Mouse (Mus musculus): Measurements from ENCODE around the gene Map4k2. TPM values are rescaled to one million over a fixed set of nuclear protein-coding genes. Genes with fewer than 3 reads are reported as not detected.

Gene Map4k2
- polyA plus RNA-seq, 1 experiment from 2014 or later: 15.5 TPM

- Histone ChIP-seq H3K4me2 (replicated peaks) (peak overlapping the region; percentile 94), H3K9ac (peak overlapping the region; percentile 70), H3K36me3 (no peaks in the 10 kb centered on the region), H3K27ac (no peak overlapping the region), H3K9me3 (no peaks in the 10 kb centered on the region), H3K4me3 (peak overlapping the region; percentile 64), H3K27me3 (peaks cover 80% of the 10 kb centered on the region), H3K4me1 (peaks cover 38% of the 10 kb centered on the region)
- no peak for ATAC-seq (ENCODE audit: low FRiP score, low read depth)
- WGBS: 2% methylated on average over 29 of the region's 29 CpGs
These were observed 59.5 kb downstream of the Map4k2 start for GRCm38 (mm10) chr19:6400096-6401086.

GRCm38 (mm10) chr19:6401131-6401815, 60.3 kb downstream of the Map4k2 start:
- Histone ChIP-seq H3K9me3 (no peaks in the 10 kb centered on the region), H3K36me3 (no peaks in the 10 kb centered on the region), H3K4me1 (peaks cover 38% of the 10 kb centered on the region), H3K4me2 (replicated peaks) (peak overlapping the region; percentile 94), H3K27ac (no peak overlapping the region), H3K27me3 (peaks cover 80% of the 10 kb centered on the region), H3K9ac (peak overlapping the region; percentile 48; the same call in 1 of the 2 replicates), H3K4me3 (peak overlapping the region; percentile 64)
- no peak for ATAC-seq (ENCODE audit: low FRiP score, low read depth)
- WGBS: under 1% methylated on average over 32 of the region's 32 CpGs

- peaks cover 38% of the 10 kb centered on the region for H3K4me1 ChIP-seq
- H3K4me3 ChIP-seq: peak overlapping the region; percentile 64
- peak overlapping the region; percentile 94 for H3K4me2 ChIP-seq (replicated peaks)
- H3K9me3 ChIP-seq: no peaks in the 10 kb centered on the region
- H3K27me3 ChIP-seq: peaks cover 80% of the 10 kb centered on the region
- 8% methylated on average over 9 of the region's 9 CpGs for WGBS
- no peak for ATAC-seq (ENCODE audit: low FRiP score, low read depth)
- no peaks in the 10 kb centered on the region for H3K36me3 ChIP-seq
- no peak overlapping the region; the same call in 1 of the 2 replicates for H3K9ac ChIP-seq
- no peak overlapping the region for H3K27ac ChIP-seq
These were observed 61.0 kb downstream of the Map4k2 start for GRCm38 (mm10) chr19:6401951-6402350.

GRCm38 (mm10) chr19:6403869-6404268, 62.9 kb downstream of the Map4k2 start:
- Histone ChIP-seq H3K4me2 (replicated peaks) (no peak overlapping the region), H3K4me1 (peaks cover 31% of the 10 kb centered on the region), H3K4me3 (no peak overlapping the region), H3K27ac (no peak overlapping the region), H3K9ac (no peak overlapping the region), H3K9me3 (no peaks in the 10 kb centered on the region), H3K36me3 (no peaks in the 10 kb centered on the region), H3K27me3 (peaks cover 70% of the 10 kb centered on the region)
- ATAC-seq (ENCODE audit: low FRiP score, low read depth): no peak
- WGBS: 86% methylated on average over 10 of the region's 10 CpGs

Small RNAs within 50 kb of the gene (microRNA-seq; reads per million reads assigned to microRNA genes)
- gene Mir6989: not detected

Other genes starting within 250 kb of the Map4k2 start
- gene AC131692.1, start 246.7 kb upstream of the Map4k2 start, polyA plus RNA-seq (2015; fragmentation: Nextera tagmentation; extraction: Ambion mirVana): 0.73 TPM in 1 of 2 replicates, not detected in the other
- gene Naaladl1, start 235.4 kb upstream of the Map4k2 start, polyA plus RNA-seq (2015; fragmentation: Nextera tagmentation; extraction: Ambion mirVana): 0.46 and 0.65 TPM in 2 replicates
- gene Sac3d1, start 222.5 kb upstream of the Map4k2 start, polyA plus RNA-seq (2015; fragmentation: Nextera tagmentation; extraction: Ambion mirVana): 42.9 and 44.0 TPM in 2 replicates
- 33.0 and 33.7 TPM in 2 replicates for gene Snx15, start 212.8 kb upstream of the Map4k2 start, polyA plus RNA-seq (2015; fragmentation: Nextera tagmentation; extraction: Ambion mirVana)
- gene Batf2, start 200.2 kb upstream of the Map4k2 start, polyA plus RNA-seq (2015; fragmentation: Nextera tagmentation; extraction: Ambion mirVana): not detected in 2 replicates
- 88.7 and 90.4 TPM in 2 replicates for gene Arl2, start 199.6 kb upstream of the Map4k2 start, polyA plus RNA-seq (2015; fragmentation: Nextera tagmentation; extraction: Ambion mirVana)
- gene Majin, start 156.7 kb upstream of the Map4k2 start, polyA plus RNA-seq (2015; fragmentation: Nextera tagmentation; extraction: Ambion mirVana): not detected in 2 replicates
- gene Gpha2, start 114.8 kb upstream of the Map4k2 start, polyA plus RNA-seq (2015; fragmentation: Nextera tagmentation; extraction: Ambion mirVana): 3.1 and 4.2 TPM in 2 replicates
- 23.9 and 29.0 TPM in 2 replicates for gene Ppp2r5b, start 105.3 kb upstream of the Map4k2 start, polyA plus RNA-seq (2015; fragmentation: Nextera tagmentation; extraction: Ambion mirVana)
- gene Atg2a, start 99.5 kb upstream of the Map4k2 start, polyA plus RNA-seq (2015; fragmentation: Nextera tagmentation; extraction: Ambion mirVana): 8.6 and 10.7 TPM in 2 replicates
- gene Ehd1, start 64.4 kb upstream of the Map4k2 start, polyA plus RNA-seq (2015; fragmentation: Nextera tagmentation; extraction: Ambion mirVana): 73.1 and 82.9 TPM in 2 replicates
- gene Cdc42bpg, start 34.7 kb upstream of the Map4k2 start, polyA plus RNA-seq (2015; fragmentation: Nextera tagmentation; extraction: Ambion mirVana): 0.52 and 0.70 TPM in 2 replicates
- gene Men1, start 6.2 kb upstream of the Map4k2 start, polyA plus RNA-seq (2015; fragmentation: Nextera tagmentation; extraction: Ambion mirVana): 88.7 and 97.6 TPM in 2 replicates
- gene Sf1, start 22.6 kb downstream of the Map4k2 start, polyA plus RNA-seq (2015; fragmentation: Nextera tagmentation; extraction: Ambion mirVana): 130 and 148 TPM in 2 replicates
- gene Pygm, start 43.3 kb downstream of the Map4k2 start, polyA plus RNA-seq (2015; fragmentation: Nextera tagmentation; extraction: Ambion mirVana): 13.2 and 14.4 TPM in 2 replicates
- 15.2 and 17.7 TPM in 2 replicates for gene Rasgrp2, start 58.2 kb downstream of the Map4k2 start, polyA plus RNA-seq (2015; fragmentation: Nextera tagmentation; extraction: Ambion mirVana)
- 1.5 and 1.6 TPM in 2 replicates for gene Nrxn2, start 77.6 kb downstream of the Map4k2 start, polyA plus RNA-seq (2015; fragmentation: Nextera tagmentation; extraction: Ambion mirVana)
- gene Slc22a12, start 201.9 kb downstream of the Map4k2 start, polyA plus RNA-seq (2015; fragmentation: Nextera tagmentation; extraction: Ambion mirVana): not detected in 2 replicates